Mouse (Mus musculus) spleen, adult 2 months (tissue): ENCODE measurements around the gene Gm9903.

Experiments
- CTCF ChIP-seq: fragments of 200-500 bp; IDR thresholded peaks from 2 replicates; pipeline ENCODE4 v1.5.1; 2011; ENCODE audit warnings: mild to moderate bottlenecking, inconsistent platforms; ENCODE audit not compliant: insufficient read depth, insufficient read length, insufficient replicate concordance; ENCODE audit errors: extremely low read depth
- POLR2A ChIP-seq: fragments of 200-500 bp; IDR thresholded peaks from 2 replicates; pipeline ENCODE4 v1.6.1; 2011; ENCODE audit warnings: low read depth, low read length, inconsistent platforms

GRCm38 (mm10) chr5:33651921-33652782, 22.4 kb downstream of the Gm9903 start, which contains the start of gene Slbp:
- TF ChIP-seq CTCF (no peak), POLR2A (peak; percentile 98)
